ENCODE assay signal across 35 mouse cellular contexts in genomic region chr8:80185286-80185685, GRCm38 (mm10).
"Had no signal": no experiment of that assay in that cellular context is flagged by ENCODE, and none has a peak within 500 bp of the region (broad histone marks: within the 10 kb centered on the region; RNA-seq: fewer than 3 reads in every experiment).

No protein-coding gene starts in this region.

- H3K9me3 ChIP-seq: heart, embryonic 10.5 days; heart, embryonic 13.5 days; heart, embryonic 15.5 days; hindbrain, embryonic 10.5 days; hindbrain, embryonic 12.5 days; hindbrain, embryonic 15.5 days; intestine, embryonic 15.5 days; kidney, embryonic 15.5 days had no signal

- H3K4me2 ChIP-seq: heart, embryonic 11.5 days; heart, embryonic 12.5 days; heart, embryonic 13.5 days; heart, embryonic 15.5 days; hindbrain, embryonic 12.5 days; hindbrain, embryonic 14.5 days; hindbrain, embryonic 15.5 days; intestine, embryonic 15.5 days; kidney, embryonic 15.5 days had no signal

- H3K27ac ChIP-seq: heart, embryonic 10.5 days; heart, embryonic 13.5 days; heart, embryonic 15.5 days; hindbrain, embryonic 10.5 days; hindbrain, embryonic 12.5 days; hindbrain, embryonic 14.5 days; hindbrain, embryonic 15.5 days; hindbrain, postnatal 0 days; intestine, embryonic 15.5 days; kidney, embryonic 15.5 days; kidney, postnatal 0 days; layer of hippocampus, adult 2 months; left cerebral cortex, adult 2 months had no signal

- DNase-seq: heart, postnatal 10 days; heart, postnatal 14 days; heart, postnatal 36 days; heart, postnatal 4 days; kidney, adult 11 months; kidney, adult 18-20 months; kidney, adult 2 months; kidney, adult 8-10 months; kidney, adult 9 months; kidney, postnatal 10 days; kidney, postnatal 14 days; kidney, postnatal 25 days; kidney, postnatal 36 days; kidney, postnatal 4 days; layer of hippocampus, adult 9-11 months; layer of hippocampus, postnatal 36 days had no signal

- H3K4me3 ChIP-seq: heart, embryonic 10.5 days; heart, embryonic 12.5 days; heart, embryonic 13.5 days; heart, embryonic 15.5 days; hindbrain, embryonic 10.5 days; hindbrain, embryonic 12.5 days; hindbrain, embryonic 15.5 days; intestine, embryonic 15.5 days; kidney, embryonic 15.5 days; layer of hippocampus, adult 2 months; left cerebral cortex, adult 2 months had no signal

- H3K4me1 ChIP-seq: heart, embryonic 13.5 days; heart, embryonic 15.5 days; hindbrain, embryonic 10.5 days; hindbrain, embryonic 12.5 days; hindbrain, embryonic 15.5 days; intestine, embryonic 15.5 days had no signal

- H3K36me3 ChIP-seq: heart, embryonic 10.5 days; heart, embryonic 12.5 days; heart, embryonic 13.5 days; heart, embryonic 15.5 days; hindbrain, embryonic 10.5 days; hindbrain, embryonic 12.5 days; hindbrain, embryonic 15.5 days; intestine, embryonic 15.5 days; kidney, embryonic 15.5 days had no signal

- H3K9ac ChIP-seq: heart, embryonic 12.5 days; heart, embryonic 13.5 days; heart, embryonic 15.5 days; hindbrain, embryonic 12.5 days; hindbrain, embryonic 14.5 days; hindbrain, embryonic 15.5 days; intestine, embryonic 15.5 days; kidney, embryonic 15.5 days had no signal

- ATAC-seq: hindbrain, embryonic 16.5 days; hindbrain, postnatal 0 days; inflammation-experienced regulatory T-cells, adult 6 months; intestine, embryonic 15.5 days; intestine, embryonic 16.5 days; intestine, postnatal 0 days had no signal

- H3K27me3 ChIP-seq: heart, embryonic 12.5 days; heart, embryonic 13.5 days; heart, embryonic 15.5 days; hindbrain, embryonic 12.5 days; hindbrain, embryonic 15.5 days; intestine, embryonic 15.5 days; kidney, embryonic 15.5 days had no signal
